Mouse (Mus musculus): ENCODE data around the gene Ptprg. TPM values are rescaled to one million over a fixed set of nuclear protein-coding genes. Genes with fewer than 3 reads are reported as not detected.

Ptprg gene
- polyA plus RNA-seq, 1 experiment from 2014 or later = 55.8 TPM

DNA sequence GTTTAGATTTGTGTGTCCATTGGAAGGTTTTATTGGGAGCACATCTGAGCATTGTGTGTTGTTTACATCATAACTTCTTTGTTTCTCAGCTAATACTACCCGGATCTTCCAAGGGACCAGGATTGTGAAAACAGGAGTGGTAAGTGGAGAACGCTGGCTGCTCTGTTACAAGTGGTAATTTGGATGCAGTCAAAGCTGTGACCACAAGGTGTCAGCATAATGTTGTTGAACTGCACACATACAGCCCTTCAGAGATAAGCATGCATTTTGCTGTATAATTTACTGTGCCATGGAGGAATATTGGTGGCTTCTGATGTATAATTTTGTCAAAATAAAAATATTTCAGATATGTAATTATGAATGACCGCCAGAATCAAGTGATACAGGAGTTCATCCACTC, 598.6 kb downstream of the Ptprg start:
- Histone ChIP-seq H3K4me3 (no peak overlapping the region), H3K9ac (no peak overlapping the region), H3K36me3 (no peaks in the 10 kb centered on the region), H3K4me2 (replicated peaks) (no peak overlapping the region), H3K27ac (no peak overlapping the region), H3K4me1 (peaks cover 6% of the 10 kb centered on the region; the same call in 1 of the 2 replicates), H3K9me3 (replicated peaks) (no peaks in the 10 kb centered on the region), H3K27me3 (no peaks in the 10 kb centered on the region)
- WGBS = 53% methylated on average over 3 of the region's 3 CpGs
- ATAC-seq (ENCODE audit: low FRiP score) = peak; percentile 81

DNA sequence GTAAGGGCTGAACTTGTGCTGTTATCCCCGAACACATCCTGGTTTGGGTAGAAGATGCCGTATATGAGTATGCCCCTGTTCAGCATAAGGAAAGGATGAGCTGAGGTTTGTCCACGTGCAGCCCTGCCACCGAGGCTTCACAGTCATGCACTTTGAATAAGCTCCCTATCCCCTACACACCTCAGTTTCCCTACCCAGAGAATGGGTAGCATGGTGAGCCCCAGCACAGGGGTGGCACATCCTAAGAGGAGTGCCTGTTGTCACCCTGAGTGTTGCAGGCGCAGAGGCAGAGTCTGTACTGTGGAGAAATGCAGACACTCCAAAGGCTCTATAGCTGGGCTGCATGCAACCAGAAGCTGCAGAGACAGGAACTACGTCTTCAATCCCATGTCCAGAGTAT, 599.4 kb downstream of the Ptprg start:
- peaks cover 6% of the 10 kb centered on the region; the same call in 1 of the 2 replicates for H3K4me1 ChIP-seq
- H3K9me3 ChIP-seq (replicated peaks) = no peaks in the 10 kb centered on the region
- WGBS = 95% methylated on average over 6 of the region's 6 CpGs
- no peaks in the 10 kb centered on the region for H3K36me3 ChIP-seq
- H3K27me3 ChIP-seq = no peaks in the 10 kb centered on the region
- no peak overlapping the region for H3K9ac ChIP-seq
- no peak overlapping the region for H3K4me3 ChIP-seq
- H3K4me2 ChIP-seq (replicated peaks) = no peak overlapping the region
- no peak for ATAC-seq (ENCODE audit: low FRiP score)
- no peak overlapping the region for H3K27ac ChIP-seq

DNA sequence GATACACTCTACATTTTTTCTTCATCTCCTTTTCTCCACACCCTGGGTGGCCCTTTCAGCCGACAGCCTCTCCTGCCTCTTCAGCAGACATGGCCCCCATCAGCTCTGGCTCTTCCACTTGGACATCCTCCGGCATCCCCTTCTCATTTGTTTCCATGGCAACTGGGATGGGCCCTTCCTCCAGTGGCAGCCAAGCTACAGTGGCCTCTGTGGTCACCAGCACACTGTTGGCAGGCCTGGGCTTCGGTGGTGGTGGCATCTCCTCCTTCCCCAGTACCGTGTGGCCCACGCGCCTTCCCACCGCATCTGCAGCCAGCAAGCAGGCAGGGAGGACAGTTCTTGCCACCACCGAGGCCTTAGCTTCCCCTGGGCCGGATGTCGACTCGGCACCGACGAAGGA, 600.3 kb downstream of the Ptprg start:
- Histone ChIP-seq H3K4me3 (no peak overlapping the region), H3K4me2 (replicated peaks) (no peak overlapping the region), H3K9me3 (replicated peaks) (no peaks in the 10 kb centered on the region), H3K27ac (no peak overlapping the region), H3K4me1 (peaks cover 6% of the 10 kb centered on the region; the same call in 1 of the 2 replicates), H3K36me3 (no peaks in the 10 kb centered on the region), H3K27me3 (no peaks in the 10 kb centered on the region), H3K9ac (no peak overlapping the region)
- 79% methylated on average over 13 of the region's 13 CpGs for WGBS
- peak; percentile 46; the same call in 1 of the 2 replicates for ATAC-seq (ENCODE audit: low FRiP score)

DNA sequence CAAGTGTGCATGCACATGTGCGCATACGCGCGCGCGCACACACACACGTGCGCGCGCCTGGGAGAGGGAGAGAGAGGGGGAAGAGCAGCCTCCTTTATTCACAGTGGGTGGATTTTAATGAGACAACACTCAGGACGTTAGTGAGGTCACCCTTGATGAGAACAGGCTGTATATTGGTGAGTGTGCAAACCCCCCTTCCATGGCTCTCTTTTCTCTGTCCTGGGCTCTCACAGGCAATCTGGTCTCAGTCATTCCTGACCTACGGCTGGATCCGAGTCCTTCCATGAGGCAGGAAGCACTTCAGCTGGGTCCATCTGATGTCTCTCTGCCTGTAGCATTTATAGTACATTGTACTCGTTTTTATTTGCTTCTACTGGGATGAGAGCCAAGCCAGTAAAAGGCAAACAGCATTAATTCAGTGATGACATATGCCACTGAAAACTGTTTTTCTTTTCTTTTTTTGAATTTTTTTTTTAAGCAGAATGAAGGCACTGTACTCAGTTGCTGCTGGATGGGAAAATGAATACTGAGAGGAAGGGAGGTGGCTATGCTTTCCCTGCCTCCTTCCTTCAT, 608.5 kb downstream of the Ptprg start:
- H3K27me3 ChIP-seq = no peaks in the 10 kb centered on the region
- WGBS = 88% methylated on average over 14 of the region's 14 CpGs

DNA sequence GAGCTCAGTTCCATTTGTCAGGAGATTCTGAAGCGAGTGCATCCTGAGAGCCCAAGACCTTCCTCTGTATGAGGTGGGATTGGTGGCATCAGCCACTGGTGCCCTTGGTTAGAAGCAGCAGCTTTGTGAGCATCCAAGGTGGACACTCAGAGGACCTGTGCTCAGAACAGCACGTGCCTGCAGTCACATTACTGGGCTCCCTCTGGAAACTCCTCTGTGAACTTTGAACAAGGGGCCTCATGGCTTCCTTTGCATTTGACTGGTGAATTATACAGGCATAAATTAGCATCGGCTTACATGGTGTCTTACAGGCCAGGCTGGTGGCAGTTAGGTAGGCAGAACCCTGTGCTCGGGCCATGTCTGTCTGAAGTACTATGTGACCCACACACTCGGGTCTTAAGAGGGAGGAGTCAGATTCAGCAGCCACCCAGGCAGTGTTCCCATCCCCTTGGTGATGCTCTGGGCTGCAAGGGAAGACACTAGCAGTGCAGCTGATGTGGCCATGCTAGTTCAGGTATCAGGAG, 609.1 kb downstream of the Ptprg start:
- WGBS = 71% methylated on average over 5 of the region's 5 CpGs
- H3K4me1 ChIP-seq = no peaks in the 10 kb centered on the region
- no peak overlapping the region for H3K4me3 ChIP-seq
- no peaks in the 10 kb centered on the region; the same call in 1 of the 2 replicates for H3K36me3 ChIP-seq
- H3K27ac ChIP-seq = no peak overlapping the region
- no peak overlapping the region for H3K4me2 ChIP-seq (replicated peaks)
- no peaks in the 10 kb centered on the region for H3K9me3 ChIP-seq (replicated peaks)
- no peak overlapping the region for H3K9ac ChIP-seq
- ATAC-seq (ENCODE audit: low FRiP score) = no peak
- no peaks in the 10 kb centered on the region for H3K27me3 ChIP-seq

More for the DNA sequence above, 608.5 kb downstream of the Ptprg start:
- no peaks in the 10 kb centered on the region for H3K36me3 ChIP-seq
- H3K4me1 ChIP-seq = no peaks in the 10 kb centered on the region
- no peaks in the 10 kb centered on the region for H3K9me3 ChIP-seq (replicated peaks)
- no peak overlapping the region for H3K27ac ChIP-seq
- ATAC-seq (ENCODE audit: low FRiP score) = 0 out of 2 replicates have a peak, but pooled peaks have one; percentile 22
- H3K4me3 ChIP-seq = no peak overlapping the region
- H3K9ac ChIP-seq = no peak overlapping the region
- H3K4me2 ChIP-seq (replicated peaks) = no peak overlapping the region

DNA sequence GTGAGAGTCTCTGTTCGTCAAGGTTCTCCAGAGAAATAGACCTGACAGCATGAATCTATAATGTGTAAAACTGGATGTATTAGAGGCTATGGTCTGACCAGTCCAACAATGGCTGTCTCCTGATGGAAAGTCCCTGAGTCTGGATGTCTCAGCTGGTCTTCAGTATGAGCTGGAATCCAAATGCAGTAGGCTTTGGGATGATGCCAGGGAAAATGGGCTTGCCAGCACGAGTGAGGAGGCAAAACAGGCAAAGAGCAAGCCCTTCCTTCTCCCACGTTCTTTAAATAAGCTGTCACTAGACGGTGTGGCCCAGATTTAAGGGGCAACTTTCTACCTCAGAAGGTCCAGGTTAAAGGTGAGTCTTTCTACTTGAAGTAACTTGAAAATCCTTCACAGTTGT, 609.9 kb downstream of the Ptprg start:
- Histone ChIP-seq H3K27me3 (no peaks in the 10 kb centered on the region), H3K4me1 (no peaks in the 10 kb centered on the region), H3K9ac (no peak overlapping the region), H3K9me3 (replicated peaks) (no peaks in the 10 kb centered on the region), H3K27ac (no peak overlapping the region), H3K4me2 (replicated peaks) (no peak overlapping the region), H3K4me3 (no peak overlapping the region), H3K36me3 (no peaks in the 10 kb centered on the region; the same call in 1 of the 2 replicates)
- 86% methylated on average over 4 of the region's 4 CpGs for WGBS
- no peak for ATAC-seq (ENCODE audit: low FRiP score)

DNA sequence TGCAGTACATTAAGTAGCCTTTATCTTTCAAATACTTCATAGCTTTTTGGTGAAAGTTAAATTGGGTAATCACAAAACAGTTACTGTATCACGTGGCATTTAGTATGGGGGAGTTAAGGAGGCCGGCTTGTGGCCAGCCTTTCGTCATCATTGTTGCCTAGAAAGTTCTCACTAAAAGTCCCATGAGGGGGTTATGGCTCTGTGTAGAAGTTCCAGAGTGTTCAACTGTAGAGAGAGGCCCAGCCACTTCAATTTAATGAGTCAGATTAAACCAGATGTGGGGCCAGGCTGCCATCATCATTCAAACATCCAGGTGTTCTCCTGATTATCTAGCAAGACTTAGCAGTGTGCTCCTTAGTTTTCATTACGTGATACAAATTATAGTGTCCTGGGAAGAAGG, 613.9 kb downstream of the Ptprg start:
- Histone ChIP-seq H3K36me3 (no peaks in the 10 kb centered on the region; the same call in 1 of the 2 replicates), H3K4me3 (no peak overlapping the region), H3K27me3 (no peaks in the 10 kb centered on the region), H3K4me2 (replicated peaks) (no peak overlapping the region), H3K9me3 (replicated peaks) (no peaks in the 10 kb centered on the region), H3K27ac (no peak overlapping the region), H3K4me1 (no peaks in the 10 kb centered on the region), H3K9ac (no peak overlapping the region)
- 93% methylated on average over 4 of the region's 4 CpGs for WGBS
- no peak for ATAC-seq (ENCODE audit: low FRiP score)

DNA sequence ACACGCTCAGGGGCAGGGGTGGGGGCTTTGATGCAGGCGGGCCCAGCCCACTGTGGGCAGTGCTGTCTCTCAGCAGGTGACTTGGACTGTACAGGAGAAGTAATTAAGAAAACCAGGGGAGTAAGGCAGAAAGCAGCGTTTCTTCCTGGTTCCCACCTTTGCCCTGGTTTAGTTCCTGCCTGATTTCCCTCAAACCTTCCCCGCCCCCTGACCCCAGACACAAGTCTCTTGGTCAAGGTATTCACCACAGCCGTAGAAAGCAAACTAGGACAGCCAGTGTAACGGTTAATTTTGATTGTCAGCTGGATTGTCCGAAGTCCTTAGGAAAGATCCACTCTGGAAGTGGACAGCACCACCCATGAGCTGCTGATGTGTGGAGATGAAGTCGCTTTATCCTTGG, 614.3 kb downstream of the Ptprg start:
- ATAC-seq (ENCODE audit: low FRiP score) = no peak
- 75% methylated on average over 8 of the region's 8 CpGs for WGBS
- H3K4me2 ChIP-seq (replicated peaks) = no peak overlapping the region
- H3K9me3 ChIP-seq (replicated peaks) = no peaks in the 10 kb centered on the region
- H3K4me3 ChIP-seq = no peak overlapping the region
- no peak overlapping the region for H3K27ac ChIP-seq
- H3K4me1 ChIP-seq = no peaks in the 10 kb centered on the region
- no peaks in the 10 kb centered on the region for H3K27me3 ChIP-seq
- H3K9ac ChIP-seq = no peak overlapping the region
- no peaks in the 10 kb centered on the region; the same call in 1 of the 2 replicates for H3K36me3 ChIP-seq

DNA sequence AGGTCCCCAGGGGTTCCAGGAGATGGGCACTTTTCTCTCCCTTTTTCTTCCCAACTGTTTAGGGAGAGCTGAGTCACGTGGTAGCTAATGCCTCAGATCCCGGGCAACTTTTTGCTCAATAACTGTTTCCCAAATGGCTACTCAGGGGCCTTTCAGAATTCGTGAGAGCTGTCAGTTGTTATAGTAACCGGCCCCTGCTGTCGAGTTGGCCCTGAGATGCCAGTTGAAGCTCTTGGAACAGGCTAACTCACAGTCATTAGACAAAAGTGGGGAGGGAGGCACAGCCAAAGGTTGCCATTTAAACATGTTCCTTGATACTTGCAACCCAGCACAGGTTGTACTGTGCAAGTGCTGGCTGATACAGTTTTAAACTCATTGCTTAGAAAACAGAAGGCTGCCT, 624.1 kb downstream of the Ptprg start:
- H3K4me2 ChIP-seq (replicated peaks) = no peak overlapping the region
- ATAC-seq (ENCODE audit: low FRiP score) = no peak
- H3K36me3 ChIP-seq = no peaks in the 10 kb centered on the region
- no peak overlapping the region for H3K27ac ChIP-seq
- no peak overlapping the region for H3K9ac ChIP-seq
- WGBS = 19% methylated on average over 5 of the region's 5 CpGs
- no peaks in the 10 kb centered on the region for H3K9me3 ChIP-seq (replicated peaks)
- H3K4me3 ChIP-seq = no peak overlapping the region
- no peaks in the 10 kb centered on the region for H3K27me3 ChIP-seq
- peaks cover 7% of the 10 kb centered on the region; the same call in 1 of the 2 replicates for H3K4me1 ChIP-seq

DNA sequence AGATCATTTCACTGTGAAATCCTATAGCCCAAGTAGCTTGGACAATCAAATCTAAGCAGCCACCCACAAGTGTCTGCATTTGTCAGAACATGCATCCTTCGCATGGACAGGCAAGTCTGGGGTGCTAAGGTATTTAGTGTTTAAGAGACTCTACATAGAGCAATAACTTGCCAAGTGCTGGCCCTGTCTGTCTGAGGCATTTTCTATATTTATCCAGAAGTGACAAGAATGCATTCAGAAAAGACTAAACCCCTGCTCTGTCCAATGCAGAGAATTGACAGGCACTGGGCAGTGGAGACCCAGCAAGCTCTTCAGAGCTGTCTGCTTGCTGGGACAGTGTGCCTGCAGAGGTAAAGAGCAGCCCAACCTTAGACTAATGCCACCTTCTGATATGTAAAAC, 625.3 kb downstream of the Ptprg start:
- Histone ChIP-seq H3K4me3 (no peak overlapping the region), H3K27me3 (no peaks in the 10 kb centered on the region), H3K4me2 (replicated peaks) (no peak overlapping the region), H3K9ac (no peak overlapping the region), H3K4me1 (peaks cover 7% of the 10 kb centered on the region), H3K9me3 (replicated peaks) (no peaks in the 10 kb centered on the region), H3K36me3 (no peaks in the 10 kb centered on the region), H3K27ac (no peak overlapping the region)
- WGBS = 100% methylated on average over 1 of the region's 1 CpGs
- no peak for ATAC-seq (ENCODE audit: low FRiP score)

DNA sequence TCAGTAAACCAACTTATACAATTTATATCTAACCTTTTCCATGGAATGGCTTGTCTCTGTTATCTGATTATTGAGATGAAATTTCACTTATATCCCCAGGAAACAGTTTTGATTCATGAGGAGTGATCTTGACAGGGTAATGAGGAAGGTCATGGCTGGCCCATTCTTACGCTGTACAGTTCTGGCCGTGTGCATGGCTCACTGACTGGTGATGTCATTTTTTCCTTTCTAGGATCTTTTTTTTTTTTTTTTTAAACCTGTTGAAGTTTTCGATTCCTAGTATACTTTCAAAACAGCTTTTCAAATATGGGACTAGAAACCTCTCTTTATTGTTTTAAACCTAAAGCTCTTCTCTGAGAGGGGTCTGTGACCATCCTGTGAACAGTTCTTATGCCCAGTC, 626.8 kb downstream of the Ptprg start:
- Histone ChIP-seq H3K4me1 (peaks cover 13% of the 10 kb centered on the region), H3K9ac (no peak overlapping the region), H3K9me3 (replicated peaks) (no peaks in the 10 kb centered on the region), H3K36me3 (no peaks in the 10 kb centered on the region), H3K27ac (no peak overlapping the region), H3K27me3 (no peaks in the 10 kb centered on the region), H3K4me3 (no peak overlapping the region), H3K4me2 (replicated peaks) (no peak overlapping the region)
- ATAC-seq (ENCODE audit: low FRiP score) = no peak
- 82% methylated on average over 3 of the region's 3 CpGs for WGBS

DNA sequence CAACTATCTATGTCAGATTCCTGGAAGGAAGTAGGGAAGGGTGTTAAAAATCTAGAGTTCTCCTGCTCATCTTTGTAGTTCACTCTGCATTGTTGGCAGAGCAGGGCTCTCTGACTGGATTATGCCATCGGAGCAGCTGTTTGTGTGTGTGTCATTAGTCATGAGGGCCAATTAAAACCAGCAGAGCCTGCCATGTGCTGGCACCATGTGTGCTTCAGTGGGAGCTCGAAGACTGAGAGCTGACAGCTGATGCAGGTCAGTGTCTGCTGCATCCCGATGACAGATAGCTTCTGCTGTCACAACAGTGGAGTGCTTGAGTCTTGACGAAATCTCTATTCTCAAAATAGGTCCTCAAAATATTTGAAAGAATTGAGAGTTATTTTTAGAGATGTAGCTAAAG, 631.7 kb downstream of the Ptprg start:
- H3K9me3 ChIP-seq (replicated peaks) = no peaks in the 10 kb centered on the region
- H3K36me3 ChIP-seq = no peaks in the 10 kb centered on the region
- H3K27ac ChIP-seq = peak overlapping the region; percentile 84
- peak; percentile 49 for ATAC-seq (ENCODE audit: low FRiP score)
- 58% methylated on average over 4 of the region's 4 CpGs for WGBS
- no peak overlapping the region for H3K9ac ChIP-seq
- no peak overlapping the region for H3K4me2 ChIP-seq (replicated peaks)
- peaks cover 33% of the 10 kb centered on the region for H3K4me1 ChIP-seq
- H3K27me3 ChIP-seq = no peaks in the 10 kb centered on the region
- no peak overlapping the region for H3K4me3 ChIP-seq

DNA sequence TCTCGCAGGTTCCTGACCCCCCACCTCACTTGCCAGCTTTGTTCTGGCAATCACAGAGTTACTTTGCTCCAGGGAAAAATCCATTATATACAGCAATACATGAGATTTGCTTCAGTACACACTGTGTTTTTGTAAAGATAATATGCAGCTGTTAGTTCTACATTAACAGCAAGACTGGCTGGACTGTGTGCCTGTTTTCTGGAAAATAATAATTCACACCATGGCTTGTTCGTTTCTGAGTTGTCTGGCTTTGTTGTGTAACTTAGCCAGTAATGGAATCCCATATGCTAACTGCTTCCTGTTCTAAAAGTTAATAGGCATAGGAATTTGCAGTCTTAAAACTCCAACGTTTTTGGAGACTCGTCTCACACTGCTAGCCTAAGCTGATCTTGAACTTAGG, 635.0 kb downstream of the Ptprg start:
- Histone ChIP-seq H3K27ac (0 out of 2 replicates have a peak overlapping the region, but pooled peaks have one; percentile 23), H3K9ac (no peak overlapping the region), H3K4me1 (peaks cover 41% of the 10 kb centered on the region), H3K9me3 (replicated peaks) (no peaks in the 10 kb centered on the region), H3K36me3 (no peaks in the 10 kb centered on the region), H3K4me3 (no peak overlapping the region), H3K27me3 (no peaks in the 10 kb centered on the region), H3K4me2 (replicated peaks) (no peak overlapping the region)
- no peak for ATAC-seq (ENCODE audit: low FRiP score)
- 53% methylated on average over 4 of the region's 4 CpGs for WGBS
